Mouse (Mus musculus): ENCODE data around the gene Asic3.

Gene Asic3

DNA sequence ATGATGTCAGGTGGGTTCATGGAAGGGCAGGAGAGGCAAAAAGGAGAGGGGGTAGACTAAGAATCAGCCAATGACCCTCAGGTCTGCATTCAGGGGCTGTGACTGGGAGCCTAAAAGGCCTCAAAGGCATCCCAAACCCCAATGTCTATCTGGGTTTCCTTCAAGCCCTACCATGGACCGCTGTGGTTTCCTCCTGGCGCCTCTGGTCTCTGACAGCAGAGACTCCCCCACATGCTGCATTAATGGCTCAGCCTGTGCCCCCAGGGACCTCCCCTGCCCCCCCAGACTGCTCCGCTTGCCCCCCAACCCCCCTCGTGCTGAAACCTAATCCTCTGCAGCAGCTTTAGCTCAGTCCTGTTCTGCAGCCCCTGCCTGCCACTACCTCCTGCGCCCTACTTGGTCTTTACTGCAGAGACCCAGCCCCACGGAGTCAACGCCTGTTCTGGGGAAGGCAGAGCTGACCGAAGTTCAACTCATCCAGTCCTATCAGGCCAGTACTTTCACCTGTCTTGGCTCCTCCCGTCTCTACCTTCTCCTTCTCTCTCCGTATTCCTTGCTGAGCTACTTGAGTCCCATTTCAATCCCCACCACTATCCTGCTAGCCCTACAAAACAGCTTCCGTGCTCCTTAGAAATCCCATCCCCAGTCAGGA is at the start of gene Asic3:
Gene Asic3, plus strand, starts transcription at position 351 of the 652 bp plus-strand sequence.
- no peak for DNase-seq

DNA sequence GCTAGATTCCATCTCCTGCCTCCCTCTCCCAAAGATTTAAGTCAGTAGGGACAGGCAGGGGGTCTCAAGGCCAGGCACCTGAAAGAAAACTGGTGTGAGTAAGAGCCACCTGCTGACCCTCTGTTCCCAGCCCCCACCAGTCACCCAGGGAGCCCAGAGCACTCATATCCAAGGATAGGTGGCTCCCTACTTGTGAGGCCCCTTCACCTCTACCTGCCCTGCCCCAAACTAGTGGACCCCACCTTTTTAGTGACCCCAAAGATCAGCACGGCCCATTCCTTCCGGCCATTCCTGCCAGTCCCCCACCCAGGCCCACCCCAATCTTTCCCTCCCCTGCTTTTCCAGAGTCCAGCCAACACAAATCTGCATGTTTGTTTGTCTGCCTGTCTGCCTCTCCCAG is 49.7 kb upstream of the Asic3 start:
- no peak for DNase-seq

- DNase-seq: no peak
Observed at GRCm38 (mm10) chr5:24364061-24364460, 49.1 kb upstream of the Asic3 start.

DNA sequence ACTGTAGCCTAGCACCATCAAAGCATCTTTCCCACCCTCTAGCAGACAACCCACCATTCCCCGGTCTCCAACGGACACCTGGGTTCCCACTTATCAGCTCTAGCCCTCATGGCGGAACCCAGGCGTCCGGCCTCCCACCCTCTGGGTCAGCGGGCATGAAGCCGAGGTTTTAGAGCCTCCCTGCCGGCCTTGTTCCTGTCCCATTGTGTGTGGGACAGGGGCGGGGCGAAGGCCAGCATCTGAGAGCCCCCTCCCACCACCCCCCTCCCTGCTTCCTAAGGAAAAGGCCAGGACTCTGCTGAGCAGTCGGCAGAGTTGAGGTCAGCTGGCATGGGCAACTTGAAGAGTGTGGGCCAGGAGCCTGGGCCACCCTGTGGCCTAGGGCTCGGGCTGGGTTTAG is 48.7 kb upstream of the Asic3 start, which contains the start of gene Nos3:
Gene Nos3, plus strand, starts transcription at position 303 of the 400 bp plus-strand sequence.
- peak; percentile 54 for DNase-seq

- no peak for DNase-seq
Observed at GRCm38 (mm10) chr5:24364963-24365362, 48.2 kb upstream of the Asic3 start.

GRCm38 (mm10) chr5:24365528-24365927 is 47.7 kb upstream of the Asic3 start:
- no peak for DNase-seq

- DNase-seq: no peak
Observed at GRCm38 (mm10) chr5:24366426-24366825, 46.8 kb upstream of the Asic3 start.

DNA sequence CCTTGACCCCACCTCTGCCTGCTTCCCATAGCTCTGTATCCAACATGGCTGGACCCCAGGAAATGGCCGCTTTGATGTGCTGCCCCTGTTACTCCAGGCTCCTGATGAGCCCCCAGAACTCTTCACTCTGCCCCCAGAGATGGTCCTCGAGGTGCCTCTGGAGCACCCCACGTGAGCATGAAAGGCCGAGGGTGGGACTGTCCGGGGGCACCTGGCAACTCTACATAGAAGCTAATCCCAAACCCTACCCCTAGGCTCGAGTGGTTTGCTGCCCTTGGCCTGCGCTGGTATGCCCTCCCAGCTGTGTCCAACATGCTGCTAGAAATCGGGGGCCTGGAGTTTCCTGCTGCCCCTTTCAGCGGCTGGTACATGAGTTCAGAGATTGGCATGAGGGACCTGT is 43.4 kb upstream of the Asic3 start:
- DNase-seq: no peak

DNA sequence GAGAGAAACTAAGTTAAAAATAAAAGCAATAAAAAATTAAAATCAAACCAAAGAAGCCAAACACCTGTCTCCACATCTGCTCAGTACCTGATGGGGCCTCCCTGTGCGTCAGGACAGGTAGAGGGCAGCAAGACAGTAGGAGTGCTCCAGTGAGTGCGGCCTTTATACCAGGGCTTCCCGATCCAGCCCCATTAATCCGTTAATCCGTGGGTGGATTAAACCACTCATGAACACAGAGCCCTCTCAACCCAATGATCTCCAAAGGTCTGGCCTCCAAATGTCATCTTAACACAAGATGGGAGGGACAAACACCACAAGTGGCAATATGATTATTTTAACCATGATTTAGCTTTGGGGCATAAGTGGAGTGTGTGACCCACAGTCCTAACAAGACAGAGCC is 39.4 kb upstream of the Asic3 start:
- DNase-seq: no peak

GRCm38 (mm10) chr5:24374216-24374615 is 39.0 kb upstream of the Asic3 start:
- no peak for DNase-seq

GRCm38 (mm10) chr5:24374666-24375328 is 38.4 kb upstream of the Asic3 start:
- DNase-seq: no peak

GRCm38 (mm10) chr5:24378700-24379099 is 34.5 kb upstream of the Asic3 start:
- no peak for DNase-seq

- no peak for DNase-seq
Observed at GRCm38 (mm10) chr5:24379501-24379900, 33.7 kb upstream of the Asic3 start.

- DNase-seq: no peak
Observed at GRCm38 (mm10) chr5:24380499-24380898, 32.7 kb upstream of the Asic3 start.

DNA sequence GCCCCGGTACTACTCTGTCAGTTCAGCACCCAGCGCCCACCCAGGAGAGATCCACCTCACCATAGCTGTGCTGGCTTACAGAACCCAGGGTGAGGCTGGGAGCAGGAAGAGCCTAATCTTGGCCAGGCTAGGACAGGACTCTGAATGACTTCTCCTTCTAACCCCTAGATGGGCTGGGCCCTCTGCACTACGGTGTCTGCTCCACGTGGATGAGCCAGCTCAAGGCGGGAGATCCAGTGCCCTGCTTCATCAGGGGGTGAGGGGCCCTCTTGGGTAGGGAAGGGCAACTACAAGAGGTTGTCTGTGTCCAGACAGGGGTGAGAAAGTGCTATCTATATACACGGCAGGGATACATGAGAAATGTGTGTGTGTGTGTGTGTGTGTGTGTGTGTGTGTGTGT is 31.7 kb upstream of the Asic3 start:
- DNase-seq: no peak

- no peak for DNase-seq
Observed at GRCm38 (mm10) chr5:24381988-24382387, 31.2 kb upstream of the Asic3 start.

GRCm38 (mm10) chr5:24383026-24383859 is 29.9 kb upstream of the Asic3 start:
- DNase-seq: peak; percentile 89

DNA sequence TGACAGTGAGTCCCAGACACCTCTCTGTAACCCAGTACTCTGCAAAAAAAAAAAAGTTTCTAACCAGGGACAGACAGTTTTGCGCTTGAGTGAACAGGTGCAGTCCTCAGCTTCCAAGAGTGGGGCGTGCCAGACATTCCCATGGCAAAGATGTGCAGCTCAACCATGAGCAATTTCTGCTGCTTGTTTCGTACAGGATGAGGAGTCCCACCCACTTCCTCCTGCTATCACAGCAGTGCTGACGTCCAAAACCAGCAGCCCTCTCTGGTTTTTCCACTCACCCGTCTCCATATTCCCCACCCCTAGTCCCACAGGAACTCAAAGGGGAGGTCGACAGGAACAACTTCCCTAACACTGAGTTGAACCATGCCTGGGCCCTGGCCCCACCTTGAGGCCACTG is 28.8 kb upstream of the Asic3 start:
- DNase-seq: peak; percentile 40

- DNase-seq: no peak
Observed at GRCm38 (mm10) chr5:24385374-24385773, 27.8 kb upstream of the Asic3 start.

- DNase-seq: no peak
Observed at GRCm38 (mm10) chr5:24385887-24386550, 27.2 kb upstream of the Asic3 start.

- DNase-seq: peak; percentile 83
Observed at GRCm38 (mm10) chr5:24387264-24388241, 25.6 kb upstream of the Asic3 start.
